Mouse (Mus musculus): Measurements from ENCODE around the gene Tnrc6b. TPM values are rescaled to one million over a fixed set of nuclear protein-coding genes. Genes with fewer than 3 reads are reported as not detected.

The Tnrc6b gene
- polyA plus RNA-seq, 1 experiment from 2014 or later, result 16.3 TPM

DNA sequence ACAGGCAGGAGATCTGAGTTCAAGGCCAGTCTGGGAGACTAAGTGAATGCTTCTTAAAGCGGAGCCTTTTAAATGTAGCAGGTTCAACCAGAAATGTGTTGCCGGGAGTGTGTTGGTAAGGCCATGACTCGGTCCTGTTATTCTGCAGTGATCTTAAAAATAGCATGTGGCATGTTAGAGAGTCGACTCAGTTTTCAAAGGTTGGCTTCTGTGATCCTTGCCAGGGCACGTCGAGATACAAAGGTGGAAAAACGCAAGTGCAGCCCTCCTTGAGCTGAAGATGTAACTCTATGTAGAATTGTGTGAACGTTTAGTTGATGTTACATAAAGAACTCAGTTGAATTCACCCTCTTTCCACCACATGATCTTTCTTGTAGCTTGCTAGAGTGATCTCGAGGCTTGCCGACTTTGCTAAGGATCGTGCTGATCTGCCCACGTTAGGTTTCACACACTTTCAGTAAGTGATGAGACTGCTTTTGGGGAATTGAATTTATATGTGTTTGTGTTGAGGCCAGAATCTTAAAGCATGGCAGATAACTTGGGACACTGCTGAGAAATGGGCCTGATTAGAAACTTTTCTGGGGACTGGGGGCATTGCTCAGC lies 244.8 kb downstream of the Tnrc6b start:
- DNase-seq (ENCODE audit: low spot score) (no peak), ATAC-seq (replicated peaks; ENCODE audit: low FRiP score, low TSS enrichment, low read depth) (no peak)
- H3K9ac ChIP-seq (ENCODE audit: low read length), result no peak overlapping the region
- H3K9me3 ChIP-seq (ENCODE audit: control insufficient read depth, low read length), result no peaks in the 10 kb centered on the region
- peaks cover 90% of the 10 kb centered on the region for H3K36me3 ChIP-seq (ENCODE audit: control insufficient read depth, insufficient read depth, low read length)
- H3K4me2 ChIP-seq (ENCODE audit: low read length), result no peak overlapping the region
- 94% methylated on average over 12 of the region's 12 CpGs for WGBS
- H3K27ac ChIP-seq (ENCODE audit: low read depth), result no peak overlapping the region
- H3K27me3 ChIP-seq (replicated peaks; ENCODE audit: control insufficient read depth, insufficient read depth, low read length), result no peaks in the 10 kb centered on the region
- H3K4me3 ChIP-seq (ENCODE audit: low read depth, low read length), result no peak overlapping the region
- H3K4me1 ChIP-seq (replicated peaks; ENCODE audit: control insufficient read depth, insufficient read depth, low read length), result no peaks in the 10 kb centered on the region

DNA sequence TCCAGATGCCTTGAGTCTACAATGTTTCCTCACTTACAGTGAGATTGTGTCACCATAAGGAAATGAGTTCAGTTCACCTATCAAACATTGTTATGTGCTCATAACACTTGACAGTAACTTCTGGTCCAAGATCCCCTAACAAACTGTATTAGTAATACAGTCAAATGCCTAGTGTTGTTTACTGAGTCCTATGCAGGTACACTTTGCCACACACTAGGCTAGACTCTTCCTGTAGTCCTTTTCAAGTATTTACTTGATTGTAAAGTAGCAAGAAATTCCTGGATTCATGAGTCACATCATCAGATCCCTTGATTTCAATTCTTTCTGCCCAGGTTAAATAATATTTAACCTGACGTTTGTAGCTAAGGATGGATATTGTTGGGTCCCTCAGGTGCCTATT lies 258.3 kb downstream of the Tnrc6b start:
- Histone ChIP-seq H3K4me1 (replicated peaks; ENCODE audit: control insufficient read depth, insufficient read depth, low read length) (no peaks in the 10 kb centered on the region), H3K27ac (ENCODE audit: low read depth) (no peak overlapping the region), H3K9ac (ENCODE audit: low read length) (no peak overlapping the region), H3K4me3 (ENCODE audit: low read depth, low read length) (no peak overlapping the region), H3K9me3 (ENCODE audit: control insufficient read depth, low read length) (no peaks in the 10 kb centered on the region), H3K36me3 (ENCODE audit: control insufficient read depth, insufficient read depth, low read length) (peaks cover 57% of the 10 kb centered on the region), H3K27me3 (replicated peaks; ENCODE audit: control insufficient read depth, insufficient read depth, low read length) (no peaks in the 10 kb centered on the region), H3K4me2 (ENCODE audit: low read length) (no peak overlapping the region)
- 90% methylated on average over 1 of the region's 1 CpGs for WGBS
- ATAC-seq (replicated peaks; ENCODE audit: low FRiP score, low TSS enrichment, low read depth) (no peak), DNase-seq (ENCODE audit: low spot score) (no peak)

GRCm38 (mm10) chr15:80974311-80974710 lies 263.2 kb downstream of the Tnrc6b start:
- Histone ChIP-seq H3K9me3 (ENCODE audit: control insufficient read depth, low read length) (no peaks in the 10 kb centered on the region), H3K4me1 (replicated peaks; ENCODE audit: control insufficient read depth, insufficient read depth, low read length) (peaks cover 7% of the 10 kb centered on the region; the same call in 1 of the 2 replicates), H3K27me3 (replicated peaks; ENCODE audit: control insufficient read depth, insufficient read depth, low read length) (no peaks in the 10 kb centered on the region), H3K9ac (ENCODE audit: low read length) (no peak overlapping the region), H3K27ac (ENCODE audit: low read depth) (no peak overlapping the region), H3K36me3 (ENCODE audit: control insufficient read depth, insufficient read depth, low read length) (peaks cover 13% of the 10 kb centered on the region), H3K4me3 (ENCODE audit: low read depth, low read length) (no peak overlapping the region), H3K4me2 (ENCODE audit: low read length) (no peak overlapping the region)
- DNase-seq (ENCODE audit: low spot score) (no peak), ATAC-seq (replicated peaks; ENCODE audit: low FRiP score, low TSS enrichment, low read depth) (no peak)
- WGBS, result 45% methylated on average over 5 of the region's 5 CpGs

DNA sequence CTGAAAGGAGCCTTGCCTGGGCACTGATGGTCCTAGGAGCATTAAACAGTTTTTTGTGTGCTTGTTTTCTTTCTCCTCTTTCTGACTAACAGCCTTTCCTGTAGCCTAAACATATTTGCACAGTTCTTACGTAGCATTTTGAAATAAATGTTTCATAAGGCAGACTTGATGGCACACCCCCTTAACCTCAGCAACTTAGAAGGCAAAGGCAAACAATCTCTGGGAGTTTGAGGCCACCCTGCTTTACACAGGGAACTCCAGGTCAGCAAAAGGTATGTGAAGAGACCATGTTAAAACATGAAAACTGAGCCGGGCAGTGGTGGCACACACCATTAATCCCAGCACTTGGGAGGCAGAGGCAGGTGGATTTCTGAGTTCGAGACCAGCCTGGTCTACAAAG lies 264.6 kb downstream of the Tnrc6b start:
- H3K27me3 ChIP-seq (replicated peaks; ENCODE audit: control insufficient read depth, insufficient read depth, low read length), result no peaks in the 10 kb centered on the region
- DNase-seq (ENCODE audit: low spot score), result no peak
- no peak for ATAC-seq (replicated peaks; ENCODE audit: low FRiP score, low TSS enrichment, low read depth)
- 84% methylated on average over 3 of the region's 3 CpGs for WGBS
- no peak overlapping the region for H3K9ac ChIP-seq (ENCODE audit: low read length)
- H3K4me3 ChIP-seq (ENCODE audit: low read depth, low read length), result no peak overlapping the region
- no peaks in the 10 kb centered on the region for H3K9me3 ChIP-seq (ENCODE audit: control insufficient read depth, low read length)
- H3K4me2 ChIP-seq (ENCODE audit: low read length), result no peak overlapping the region
- no peak overlapping the region for H3K27ac ChIP-seq (ENCODE audit: low read depth)
- peaks cover 10% of the 10 kb centered on the region for H3K4me1 ChIP-seq (replicated peaks; ENCODE audit: control insufficient read depth, insufficient read depth, low read length)
- H3K36me3 ChIP-seq (ENCODE audit: control insufficient read depth, insufficient read depth, low read length), result no peaks in the 10 kb centered on the region

DNA sequence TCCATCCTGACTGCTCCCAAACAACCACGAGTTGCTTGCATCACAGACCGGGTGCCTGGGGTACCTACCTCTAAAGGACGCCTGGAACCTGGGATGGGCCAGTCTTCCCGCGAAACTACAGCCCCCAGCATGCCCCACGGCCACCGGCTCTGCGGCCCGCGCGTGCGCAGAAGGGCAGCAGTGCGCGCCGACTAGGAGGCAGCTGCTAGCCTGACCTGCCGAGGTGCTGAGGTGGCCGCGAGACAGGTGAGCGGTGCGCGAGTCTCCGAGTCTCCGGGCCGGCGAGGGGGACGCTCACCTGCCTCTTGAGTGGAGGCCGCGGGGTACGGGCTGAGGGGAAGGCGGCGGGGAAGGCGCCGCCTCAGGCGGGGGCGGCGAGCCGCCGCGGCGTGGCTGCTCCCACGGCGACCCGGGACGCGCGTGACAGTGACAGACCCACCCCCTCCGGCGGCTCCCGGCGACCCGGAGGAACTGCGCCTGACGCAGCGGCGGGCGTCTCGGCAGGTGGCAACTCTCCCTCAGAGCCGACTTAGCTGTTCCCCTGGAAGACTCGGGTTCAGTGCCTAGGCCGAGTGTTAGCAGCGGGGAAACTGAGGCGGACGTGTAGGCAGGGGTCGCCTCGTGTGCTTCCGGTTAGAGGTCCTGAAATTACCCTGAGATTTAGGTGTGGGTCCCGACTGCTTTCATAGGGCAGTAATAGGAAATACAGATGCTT lies 266.7 kb downstream of the Tnrc6b start, which contains the start of gene Sgsm3:
Sgsm3 (plus strand) TSS at position 146 of the 715 bp plus-strand sequence.
- peak within 1 kb of the TSS; percentile 77 for H3K4me2 ChIP-seq (ENCODE audit: low read length)
- no peaks in the 10 kb centered on the region for H3K9me3 ChIP-seq (ENCODE audit: control insufficient read depth, low read length)
- peak within 1 kb of the TSS; percentile 80 for H3K4me3 ChIP-seq (ENCODE audit: low read depth, low read length)
- ATAC-seq (replicated peaks; ENCODE audit: low FRiP score, low TSS enrichment, low read depth), result peak; percentile 92
- peak within 1 kb of the TSS; percentile 70 for H3K9ac ChIP-seq (ENCODE audit: low read length)
- H3K27me3 ChIP-seq (replicated peaks; ENCODE audit: control insufficient read depth, insufficient read depth, low read length), result no peaks in the 10 kb centered on the region
- DNase-seq (ENCODE audit: low spot score), result peak; percentile 91
- no peaks in the 10 kb centered on the region for H3K36me3 ChIP-seq (ENCODE audit: control insufficient read depth, insufficient read depth, low read length)
- peaks cover 10% of the 10 kb centered on the region for H3K4me1 ChIP-seq (replicated peaks; ENCODE audit: control insufficient read depth, insufficient read depth, low read length)
- H3K27ac ChIP-seq (ENCODE audit: low read depth), result no peak within 1 kb of the TSS
- WGBS, result under 1% methylated on average over 61 of the region's 67 CpGs

- Histone ChIP-seq H3K9ac (ENCODE audit: low read length) (no peak overlapping the region), H3K9me3 (ENCODE audit: control insufficient read depth, low read length) (no peaks in the 10 kb centered on the region), H3K36me3 (ENCODE audit: control insufficient read depth, insufficient read depth, low read length) (no peaks in the 10 kb centered on the region), H3K4me1 (replicated peaks; ENCODE audit: control insufficient read depth, insufficient read depth, low read length) (peaks cover 10% of the 10 kb centered on the region), H3K27ac (ENCODE audit: low read depth) (no peak overlapping the region), H3K27me3 (replicated peaks; ENCODE audit: control insufficient read depth, insufficient read depth, low read length) (no peaks in the 10 kb centered on the region), H3K4me2 (ENCODE audit: low read length) (no peak overlapping the region), H3K4me3 (ENCODE audit: low read depth, low read length) (no peak overlapping the region)
- DNase-seq (ENCODE audit: low spot score) (no peak), ATAC-seq (replicated peaks; ENCODE audit: low FRiP score, low TSS enrichment, low read depth) (no peak)
- WGBS, result 70% methylated on average over 4 of the region's 4 CpGs
Measured at GRCm38 (mm10) chr15:80979611-80980010, 268.5 kb downstream of the Tnrc6b start.

- no peak overlapping the region for H3K27ac ChIP-seq (ENCODE audit: low read depth)
- H3K9ac ChIP-seq (ENCODE audit: low read length), result no peak overlapping the region
- no peak for DNase-seq (ENCODE audit: low spot score)
- no peak overlapping the region for H3K4me2 ChIP-seq (ENCODE audit: low read length)
- H3K4me3 ChIP-seq (ENCODE audit: low read depth, low read length), result no peak overlapping the region
- H3K36me3 ChIP-seq (ENCODE audit: control insufficient read depth, insufficient read depth, low read length), result no peaks in the 10 kb centered on the region
- H3K27me3 ChIP-seq (replicated peaks; ENCODE audit: control insufficient read depth, insufficient read depth, low read length), result no peaks in the 10 kb centered on the region
- H3K9me3 ChIP-seq (ENCODE audit: control insufficient read depth, low read length), result no peaks in the 10 kb centered on the region
- peaks cover 10% of the 10 kb centered on the region for H3K4me1 ChIP-seq (replicated peaks; ENCODE audit: control insufficient read depth, insufficient read depth, low read length)
- 79% methylated on average over 4 of the region's 4 CpGs for WGBS
- no peak for ATAC-seq (replicated peaks; ENCODE audit: low FRiP score, low TSS enrichment, low read depth)
Measured at GRCm38 (mm10) chr15:80981176-80981575, 270.1 kb downstream of the Tnrc6b start.

- Histone ChIP-seq H3K9ac (ENCODE audit: low read length) (no peak overlapping the region), H3K36me3 (ENCODE audit: control insufficient read depth, insufficient read depth, low read length) (no peaks in the 10 kb centered on the region), H3K4me2 (ENCODE audit: low read length) (no peak overlapping the region), H3K27me3 (replicated peaks; ENCODE audit: control insufficient read depth, insufficient read depth, low read length) (no peaks in the 10 kb centered on the region), H3K27ac (ENCODE audit: low read depth) (no peak overlapping the region), H3K4me3 (ENCODE audit: low read depth, low read length) (no peak overlapping the region), H3K4me1 (replicated peaks; ENCODE audit: control insufficient read depth, insufficient read depth, low read length) (peaks cover 8% of the 10 kb centered on the region), H3K9me3 (ENCODE audit: control insufficient read depth, low read length) (no peaks in the 10 kb centered on the region)
- DNase-seq (ENCODE audit: low spot score) (no peak), ATAC-seq (replicated peaks; ENCODE audit: low FRiP score, low TSS enrichment, low read depth) (no peak)
- WGBS, result 83% methylated on average over 2 of the region's 2 CpGs
Measured at GRCm38 (mm10) chr15:80983264-80983663, 272.2 kb downstream of the Tnrc6b start.

GRCm38 (mm10) chr15:80988331-80988730 lies 277.2 kb downstream of the Tnrc6b start:
- no peak for DNase-seq (ENCODE audit: low spot score)

More at GRCm38 (mm10) chr15:80988331-80988730, 277.2 kb downstream of the Tnrc6b start:
- Histone ChIP-seq H3K9ac (ENCODE audit: low read length) (no peak overlapping the region), H3K9me3 (ENCODE audit: control insufficient read depth, low read length) (no peaks in the 10 kb centered on the region), H3K36me3 (ENCODE audit: control insufficient read depth, insufficient read depth, low read length) (no peaks in the 10 kb centered on the region), H3K4me2 (ENCODE audit: low read length) (no peak overlapping the region), H3K27me3 (replicated peaks; ENCODE audit: control insufficient read depth, insufficient read depth, low read length) (no peaks in the 10 kb centered on the region), H3K4me1 (replicated peaks; ENCODE audit: control insufficient read depth, insufficient read depth, low read length) (no peaks in the 10 kb centered on the region), H3K27ac (ENCODE audit: low read depth) (no peak overlapping the region), H3K4me3 (ENCODE audit: low read depth, low read length) (no peak overlapping the region)
- WGBS, result 20% methylated on average over 1 of the region's 1 CpGs
- ATAC-seq (replicated peaks; ENCODE audit: low FRiP score, low TSS enrichment, low read depth), result no peak
